Mouse (Mus musculus): ENCODE results near the gene Spred2.

DNA sequence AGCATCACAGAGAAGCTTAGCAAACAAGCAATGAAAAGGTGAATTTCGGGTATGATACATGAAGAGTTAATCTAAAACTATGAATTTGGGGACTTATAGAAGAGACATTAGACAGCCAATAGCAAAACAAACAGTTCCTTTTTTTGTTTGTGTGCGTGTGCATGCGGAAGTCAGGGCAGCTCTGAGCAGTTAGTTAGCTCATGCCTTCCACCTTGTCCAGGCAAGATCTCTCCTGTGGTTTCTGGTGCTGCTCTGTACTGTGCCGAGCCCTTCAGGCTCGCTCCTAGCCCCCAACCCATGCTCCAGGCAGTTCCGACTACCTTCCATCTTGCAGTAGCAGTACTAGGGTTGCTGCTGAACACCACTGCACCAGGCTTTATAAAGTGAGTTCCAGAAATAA lies 31.5 kb downstream of the Spred2 start:
- TF ChIP-seq CTCF (IDR thresholded peaks at IDR 0.05; ENCODE audit: insufficient read depth, low read length) (no peak), POLR2A (IDR thresholded peaks at IDR 0.05; ENCODE audit: borderline replicate concordance, extremely low read depth, low read depth, low read length) (no peak)
